Mouse (Mus musculus): Measurements from ENCODE around the gene Zfp367. TPM values are rescaled to one million over a fixed set of nuclear protein-coding genes. Genes with fewer than 3 reads are reported as not detected.

The Zfp367 gene
- polyA plus RNA-seq, 1 experiment from 2014 or later, result 7.6 TPM

- whole genome bisulfite sequencing, result 78% methylated on average over 7 of the region's 7 CpGs
- Histone ChIP-seq H3K27ac (ENCODE audit: low read length) (no peak overlapping the region), H3K9me3 (ENCODE audit: low read length) (no peaks in the 10 kb centered on the region), H3K36me3 (ENCODE audit: insufficient read depth, low read length) (no peaks in the 10 kb centered on the region), H3K4me1 (ENCODE audit: insufficient read depth, low read depth, low read length) (no peaks in the 10 kb centered on the region), H3K4me2 (replicated peaks; ENCODE audit: low read depth, low read length) (no peak overlapping the region), H3K27me3 (replicated peaks; ENCODE audit: insufficient read depth, low read length) (no peaks in the 10 kb centered on the region), H3K4me3 (ENCODE audit: low read depth, low read length) (no peak overlapping the region), H3K9ac (replicated peaks; ENCODE audit: low read depth) (no peak overlapping the region)
- ATAC-seq, result no peak
- DNase-seq (ENCODE audit: low spot score), result no peak
- TF ChIP-seq EP300 (IDR thresholded peaks at IDR 0.05) (no peak), CTCF (IDR thresholded peaks at IDR 0.05) (no peak)
Measured at GRCm38 (mm10) chr13:64185176-64185575, 32.2 kb upstream of the Zfp367 start.

- no peak for ATAC-seq
- no peak for DNase-seq (ENCODE audit: low spot score)
- no peak overlapping the region for H3K27ac ChIP-seq (ENCODE audit: low read length)
- H3K9me3 ChIP-seq (ENCODE audit: low read length), result no peaks in the 10 kb centered on the region
- H3K4me2 ChIP-seq (replicated peaks; ENCODE audit: low read depth, low read length), result no peak overlapping the region
- TF ChIP-seq EP300 (IDR thresholded peaks at IDR 0.05), result no peak
- no peak for TF ChIP-seq CTCF (IDR thresholded peaks at IDR 0.05)
- H3K36me3 ChIP-seq (ENCODE audit: insufficient read depth, low read length), result no peaks in the 10 kb centered on the region
- 79% methylated on average over 10 of the region's 10 CpGs for WGBS
- no peak overlapping the region for H3K9ac ChIP-seq (replicated peaks; ENCODE audit: low read depth)
- H3K4me3 ChIP-seq (ENCODE audit: low read depth, low read length), result no peak overlapping the region
- no peaks in the 10 kb centered on the region for H3K27me3 ChIP-seq (replicated peaks; ENCODE audit: insufficient read depth, low read length)
- H3K4me1 ChIP-seq (ENCODE audit: insufficient read depth, low read depth, low read length), result no peaks in the 10 kb centered on the region
Measured at GRCm38 (mm10) chr13:64184361-64184760, 31.4 kb upstream of the Zfp367 start.

GRCm38 (mm10) chr13:64183583-64183982 lies 30.6 kb upstream of the Zfp367 start:
- no peaks in the 10 kb centered on the region for H3K9me3 ChIP-seq (ENCODE audit: low read length)
- H3K9ac ChIP-seq (replicated peaks; ENCODE audit: low read depth), result no peak overlapping the region
- WGBS, result 81% methylated on average over 4 of the region's 4 CpGs
- DNase-seq (ENCODE audit: low spot score), result no peak
- no peak overlapping the region for H3K4me3 ChIP-seq (ENCODE audit: low read depth, low read length)
- H3K4me1 ChIP-seq (ENCODE audit: insufficient read depth, low read depth, low read length), result no peaks in the 10 kb centered on the region
- no peak overlapping the region for H3K4me2 ChIP-seq (replicated peaks; ENCODE audit: low read depth, low read length)
- TF ChIP-seq EP300 (IDR thresholded peaks at IDR 0.05) (no peak), CTCF (IDR thresholded peaks at IDR 0.05) (no peak)
- H3K27me3 ChIP-seq (replicated peaks; ENCODE audit: insufficient read depth, low read length), result no peaks in the 10 kb centered on the region
- H3K27ac ChIP-seq (ENCODE audit: low read length), result no peak overlapping the region
- H3K36me3 ChIP-seq (ENCODE audit: insufficient read depth, low read length), result no peaks in the 10 kb centered on the region
- no peak for ATAC-seq

GRCm38 (mm10) chr13:64182091-64182490 lies 29.1 kb upstream of the Zfp367 start:
- no peaks in the 10 kb centered on the region for H3K9me3 ChIP-seq (ENCODE audit: low read length)
- H3K9ac ChIP-seq (replicated peaks; ENCODE audit: low read depth), result no peak overlapping the region
- no peak overlapping the region for H3K27ac ChIP-seq (ENCODE audit: low read length)
- H3K36me3 ChIP-seq (ENCODE audit: insufficient read depth, low read length), result no peaks in the 10 kb centered on the region
- DNase-seq (ENCODE audit: low spot score) (no peak), ATAC-seq (no peak)
- no peak overlapping the region for H3K4me3 ChIP-seq (ENCODE audit: low read depth, low read length)
- TF ChIP-seq CTCF (IDR thresholded peaks at IDR 0.05), result no peak
- TF ChIP-seq EP300 (IDR thresholded peaks at IDR 0.05), result no peak
- H3K27me3 ChIP-seq (replicated peaks; ENCODE audit: insufficient read depth, low read length), result no peaks in the 10 kb centered on the region
- H3K4me1 ChIP-seq (ENCODE audit: insufficient read depth, low read depth, low read length), result no peaks in the 10 kb centered on the region
- 73% methylated on average over 2 of the region's 2 CpGs for WGBS
- no peak overlapping the region for H3K4me2 ChIP-seq (replicated peaks; ENCODE audit: low read depth, low read length)

GRCm38 (mm10) chr13:64180888-64181287 lies 27.9 kb upstream of the Zfp367 start:
- ATAC-seq, result peak; percentile 67
- 76% methylated on average over 3 of the region's 3 CpGs for WGBS
- H3K9me3 ChIP-seq (ENCODE audit: low read length), result no peaks in the 10 kb centered on the region
- TF ChIP-seq CTCF (IDR thresholded peaks at IDR 0.05) (peak; percentile 80), EP300 (IDR thresholded peaks at IDR 0.05) (0 out of 2 replicates have a peak, but pooled peaks have one; percentile 10)
- DNase-seq (ENCODE audit: low spot score), result peak; percentile 66
- no peaks in the 10 kb centered on the region for H3K4me1 ChIP-seq (ENCODE audit: insufficient read depth, low read depth, low read length)
- H3K36me3 ChIP-seq (ENCODE audit: insufficient read depth, low read length), result no peaks in the 10 kb centered on the region
- no peak overlapping the region for H3K9ac ChIP-seq (replicated peaks; ENCODE audit: low read depth)
- H3K27me3 ChIP-seq (replicated peaks; ENCODE audit: insufficient read depth, low read length), result no peaks in the 10 kb centered on the region
- H3K4me3 ChIP-seq (ENCODE audit: low read depth, low read length), result no peak overlapping the region
- no peak overlapping the region for H3K27ac ChIP-seq (ENCODE audit: low read length)
- no peak overlapping the region for H3K4me2 ChIP-seq (replicated peaks; ENCODE audit: low read depth, low read length)

GRCm38 (mm10) chr13:64180300-64180699 lies 27.3 kb upstream of the Zfp367 start:
- Histone ChIP-seq H3K9me3 (ENCODE audit: low read length) (no peaks in the 10 kb centered on the region), H3K36me3 (ENCODE audit: insufficient read depth, low read length) (no peaks in the 10 kb centered on the region), H3K27me3 (replicated peaks; ENCODE audit: insufficient read depth, low read length) (no peaks in the 10 kb centered on the region), H3K27ac (ENCODE audit: low read length) (no peak overlapping the region), H3K4me2 (replicated peaks; ENCODE audit: low read depth, low read length) (no peak overlapping the region), H3K4me3 (ENCODE audit: low read depth, low read length) (no peak overlapping the region), H3K9ac (replicated peaks; ENCODE audit: low read depth) (no peak overlapping the region), H3K4me1 (ENCODE audit: insufficient read depth, low read depth, low read length) (no peaks in the 10 kb centered on the region)
- WGBS, result 80% methylated on average over 4 of the region's 4 CpGs
- DNase-seq (ENCODE audit: low spot score) (no peak), ATAC-seq (no peak)
- TF ChIP-seq EP300 (IDR thresholded peaks at IDR 0.05), result no peak
- TF ChIP-seq CTCF (IDR thresholded peaks at IDR 0.05), result peak; percentile 50
